Mouse (Mus musculus): ENCODE measurements around the gene Mylk4. TPM values are rescaled to one million over a fixed set of nuclear protein-coding genes. Genes with fewer than 3 reads are reported as not detected.

Mylk4 gene
- polyA plus RNA-seq, 1 experiment from 2014 or later: not detected

DNA sequence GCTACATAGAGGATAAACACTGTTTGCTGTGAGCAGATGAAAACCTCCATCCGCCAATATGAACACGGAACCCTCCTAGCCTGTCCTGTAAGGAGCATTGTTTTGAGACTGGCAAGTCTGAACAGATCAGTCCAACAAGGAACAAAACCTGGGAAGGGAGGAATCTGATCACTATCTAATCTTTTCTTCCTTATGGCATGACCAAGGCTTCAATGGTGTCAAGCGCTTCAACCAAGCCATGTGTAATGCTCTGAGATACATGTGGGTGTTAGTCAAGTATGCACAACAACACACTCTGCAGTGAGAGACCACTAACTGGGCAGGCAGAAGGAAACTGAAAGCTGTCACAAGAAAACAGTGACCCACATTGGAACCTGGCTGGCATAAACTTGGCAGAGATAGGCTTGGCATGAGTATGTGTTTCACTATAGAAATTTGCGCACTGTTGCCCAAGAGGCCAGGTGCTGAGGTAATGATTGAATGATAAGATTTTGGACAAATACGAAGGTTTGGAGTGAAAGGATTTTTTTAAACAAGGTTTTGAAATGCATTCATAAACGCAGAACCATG lies 89.8 kb downstream of the Mylk4 start:
- H3K27me3 ChIP-seq (ENCODE audit: poor library complexity, severe bottlenecking): no peaks in the 10 kb centered on the region
- no peak for DNase-seq (ENCODE audit: extremely low spot score, low spot score)
- H3K27ac ChIP-seq: no peak overlapping the region
- 93% methylated on average over 6 of the region's 6 CpGs for WGBS
- no peak overlapping the region for H3K4me3 ChIP-seq
- no peaks in the 10 kb centered on the region for H3K4me1 ChIP-seq
- H3K9me3 ChIP-seq: no peaks in the 10 kb centered on the region
- H3K36me3 ChIP-seq (replicated peaks): no peaks in the 10 kb centered on the region

DNA sequence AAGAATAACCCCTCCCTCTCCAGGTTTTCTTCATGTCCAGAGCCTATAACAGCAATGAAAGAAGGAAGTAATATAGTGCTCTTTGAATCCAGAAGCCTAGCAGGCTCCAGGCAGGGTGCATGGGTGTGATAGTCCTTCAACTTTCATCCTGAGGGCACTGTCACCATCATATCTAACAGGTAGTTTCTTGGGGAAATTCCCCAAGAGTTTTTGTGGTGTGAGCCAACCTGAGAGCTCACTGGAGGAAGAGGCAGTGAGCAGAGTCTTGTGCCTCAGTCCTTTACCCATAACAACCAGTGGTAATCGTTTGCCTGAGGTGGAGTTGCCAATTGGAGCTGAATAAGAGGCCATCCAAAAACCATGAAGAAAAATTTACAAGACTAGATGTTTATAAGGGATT lies 91.2 kb downstream of the Mylk4 start:
- Histone ChIP-seq H3K4me1 (no peaks in the 10 kb centered on the region), H3K4me3 (no peak overlapping the region), H3K27me3 (ENCODE audit: poor library complexity, severe bottlenecking) (no peaks in the 10 kb centered on the region), H3K36me3 (replicated peaks) (no peaks in the 10 kb centered on the region), H3K9me3 (no peaks in the 10 kb centered on the region), H3K27ac (no peak overlapping the region)
- DNase-seq (ENCODE audit: extremely low spot score, low spot score): no peak
- WGBS: 77% methylated on average over 1 of the region's 1 CpGs

GRCm38 (mm10) chr13:32690279-32690678 lies 93.5 kb downstream of the Mylk4 start:
- Histone ChIP-seq H3K27ac (no peak overlapping the region), H3K4me1 (no peaks in the 10 kb centered on the region), H3K36me3 (replicated peaks) (no peaks in the 10 kb centered on the region), H3K9me3 (no peaks in the 10 kb centered on the region), H3K4me3 (no peak overlapping the region), H3K27me3 (ENCODE audit: poor library complexity, severe bottlenecking) (no peaks in the 10 kb centered on the region)
- DNase-seq (ENCODE audit: extremely low spot score, low spot score): no peak
- WGBS: 92% methylated on average over 3 of the region's 3 CpGs

DNA sequence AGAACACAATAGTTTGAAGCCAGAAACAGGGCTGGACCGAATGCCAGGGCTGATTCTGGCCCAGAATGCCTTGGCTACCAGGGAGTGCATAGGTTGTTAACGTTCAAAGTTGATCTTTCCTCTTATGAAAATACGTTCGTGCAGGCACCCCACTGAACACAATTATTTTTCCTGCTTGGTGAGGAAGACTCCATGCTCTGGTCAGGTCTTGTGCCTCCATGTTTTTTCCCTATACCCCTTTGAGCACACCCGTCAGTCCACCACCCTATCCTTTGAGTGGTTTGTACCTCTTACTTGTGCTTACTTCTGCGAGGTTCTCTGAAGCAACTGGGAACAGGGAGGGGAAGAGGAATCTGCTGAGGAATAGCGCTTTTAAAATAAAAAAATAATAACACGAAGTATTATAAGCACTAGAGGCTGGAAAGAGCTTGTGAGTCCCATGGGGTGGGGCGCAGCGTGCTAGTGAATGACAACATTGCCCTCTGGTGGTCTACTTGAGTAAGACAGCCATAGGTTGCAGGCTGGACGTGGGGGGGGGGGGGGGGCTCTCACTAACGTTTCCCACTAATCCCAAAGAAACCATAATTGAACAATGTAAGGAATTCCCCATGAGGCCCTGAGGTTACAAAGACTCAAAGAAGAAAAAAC lies 102.8 kb downstream of the Mylk4 start:
- no peak overlapping the region for H3K4me3 ChIP-seq
- H3K36me3 ChIP-seq (replicated peaks): no peaks in the 10 kb centered on the region
- H3K9me3 ChIP-seq: no peaks in the 10 kb centered on the region
- no peaks in the 10 kb centered on the region for H3K27me3 ChIP-seq (ENCODE audit: poor library complexity, severe bottlenecking)
- H3K27ac ChIP-seq: no peak overlapping the region
- 42% methylated on average over 12 of the region's 12 CpGs for WGBS
- peak; percentile 55 for DNase-seq (ENCODE audit: extremely low spot score, low spot score)
- H3K4me1 ChIP-seq: peaks cover 4% of the 10 kb centered on the region; the same call in 1 of the 2 replicates

- WGBS: 89% methylated on average over 12 of the region's 12 CpGs
- Histone ChIP-seq H3K27ac (no peak overlapping the region), H3K4me3 (no peak overlapping the region), H3K27me3 (ENCODE audit: poor library complexity, severe bottlenecking) (no peaks in the 10 kb centered on the region), H3K36me3 (replicated peaks) (no peaks in the 10 kb centered on the region), H3K9me3 (no peaks in the 10 kb centered on the region), H3K4me1 (peaks cover 4% of the 10 kb centered on the region; the same call in 1 of the 2 replicates)
- DNase-seq (ENCODE audit: extremely low spot score, low spot score): no peak
Measured at GRCm38 (mm10) chr13:32680121-32680551, 103.6 kb downstream of the Mylk4 start.

DNA sequence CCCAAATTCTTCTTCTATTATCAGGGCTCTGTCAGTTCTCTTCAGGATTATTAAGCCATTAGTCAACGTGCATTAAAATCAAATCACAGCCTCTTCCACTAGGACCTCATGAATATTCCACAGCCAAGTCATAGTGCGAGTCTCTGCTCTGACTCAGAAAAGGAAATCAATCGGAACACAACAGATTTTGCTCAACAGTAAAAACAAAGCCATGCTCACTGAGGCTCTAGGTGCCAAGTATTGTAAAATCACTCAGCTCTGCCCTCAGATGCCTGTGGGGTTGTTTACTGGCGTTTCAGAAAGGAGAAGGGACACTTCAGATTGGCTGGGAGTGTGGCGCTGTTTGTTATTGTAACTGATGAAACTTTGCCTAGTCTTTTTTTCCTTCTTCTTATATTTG lies 104.8 kb downstream of the Mylk4 start:
- DNase-seq (ENCODE audit: extremely low spot score, low spot score): no peak
- H3K27ac ChIP-seq: no peak overlapping the region
- H3K4me1 ChIP-seq: peaks cover 4% of the 10 kb centered on the region; the same call in 1 of the 2 replicates
- H3K36me3 ChIP-seq (replicated peaks): no peaks in the 10 kb centered on the region
- H3K4me3 ChIP-seq: no peak overlapping the region
- WGBS: 80% methylated on average over 5 of the region's 5 CpGs
- H3K27me3 ChIP-seq (ENCODE audit: poor library complexity, severe bottlenecking): no peaks in the 10 kb centered on the region
- no peaks in the 10 kb centered on the region for H3K9me3 ChIP-seq

- no peak overlapping the region for H3K27ac ChIP-seq
- H3K4me3 ChIP-seq: no peak overlapping the region
- H3K27me3 ChIP-seq (ENCODE audit: poor library complexity, severe bottlenecking): no peaks in the 10 kb centered on the region
- DNase-seq (ENCODE audit: extremely low spot score, low spot score): no peak
- WGBS: 91% methylated on average over 7 of the region's 7 CpGs
- no peaks in the 10 kb centered on the region for H3K4me1 ChIP-seq
- H3K36me3 ChIP-seq (replicated peaks): no peaks in the 10 kb centered on the region
- no peaks in the 10 kb centered on the region for H3K9me3 ChIP-seq
Measured at GRCm38 (mm10) chr13:32670782-32671181, 113.0 kb downstream of the Mylk4 start.

GRCm38 (mm10) chr13:32668296-32668695 lies 115.5 kb downstream of the Mylk4 start:
- 87% methylated on average over 3 of the region's 3 CpGs for WGBS
- no peaks in the 10 kb centered on the region for H3K27me3 ChIP-seq (ENCODE audit: poor library complexity, severe bottlenecking)

DNA sequence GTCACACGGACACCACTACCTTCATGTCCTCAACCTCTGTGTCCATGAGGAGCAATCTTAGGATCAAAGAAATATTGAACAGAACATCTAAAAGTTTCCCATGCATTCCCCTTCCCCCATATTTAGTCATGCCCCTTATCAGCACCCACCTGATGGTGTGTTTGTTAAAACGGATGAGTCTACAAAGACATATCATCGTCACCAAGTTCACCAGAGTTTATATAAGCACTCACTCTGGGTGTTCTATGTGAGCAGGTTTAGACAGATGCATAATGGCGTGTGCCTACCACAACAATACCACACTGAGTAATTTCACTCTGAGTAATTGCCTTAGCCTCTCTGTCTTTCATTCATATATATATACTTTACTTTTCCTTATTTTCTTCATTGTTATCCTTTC lies 116.4 kb downstream of the Mylk4 start:
- no peak overlapping the region for H3K27ac ChIP-seq
- H3K27me3 ChIP-seq (ENCODE audit: poor library complexity, severe bottlenecking): no peaks in the 10 kb centered on the region
- no peak for DNase-seq (ENCODE audit: extremely low spot score, low spot score)
- H3K4me3 ChIP-seq: no peak overlapping the region
- peaks cover 7% of the 10 kb centered on the region; the same call in 1 of the 2 replicates for H3K4me1 ChIP-seq
- no peaks in the 10 kb centered on the region for H3K36me3 ChIP-seq (replicated peaks)
- H3K9me3 ChIP-seq: no peaks in the 10 kb centered on the region
- WGBS: 92% methylated on average over 4 of the region's 4 CpGs

More at GRCm38 (mm10) chr13:32668296-32668695, 115.5 kb downstream of the Mylk4 start:
- no peak overlapping the region for H3K4me3 ChIP-seq
- H3K36me3 ChIP-seq (replicated peaks): no peaks in the 10 kb centered on the region
- H3K27ac ChIP-seq: no peak overlapping the region
- no peaks in the 10 kb centered on the region for H3K9me3 ChIP-seq
- no peak for DNase-seq (ENCODE audit: extremely low spot score, low spot score)
- H3K4me1 ChIP-seq: peaks cover 7% of the 10 kb centered on the region; the same call in 1 of the 2 replicates

GRCm38 (mm10) chr13:32662041-32662440 lies 121.7 kb downstream of the Mylk4 start:
- no peak overlapping the region for H3K27ac ChIP-seq
- WGBS: 88% methylated on average over 3 of the region's 3 CpGs

DNA sequence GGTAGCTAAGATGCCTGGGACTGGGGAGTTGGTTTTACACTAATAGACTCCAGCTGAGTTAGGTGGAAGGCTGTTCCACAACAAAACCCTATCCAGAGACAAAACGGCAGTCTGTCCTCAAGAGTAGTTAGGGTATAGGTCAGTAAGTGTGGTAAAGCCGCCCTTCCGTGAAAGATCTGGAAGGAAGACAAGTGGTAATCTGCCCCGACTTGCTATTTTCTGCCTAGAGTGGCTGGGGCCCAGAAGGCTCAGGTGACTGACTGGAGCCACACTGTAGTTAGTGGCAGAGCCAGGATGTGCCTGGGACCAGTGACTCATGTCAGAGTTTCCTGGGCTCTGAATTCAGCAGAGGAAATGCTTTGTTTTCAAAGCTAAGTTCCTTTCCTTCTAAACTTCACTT lies 123.5 kb downstream of the Mylk4 start:
- H3K4me3 ChIP-seq: no peak overlapping the region
- no peaks in the 10 kb centered on the region for H3K36me3 ChIP-seq (replicated peaks)
- peaks cover 18% of the 10 kb centered on the region; the same call in 1 of the 2 replicates for H3K4me1 ChIP-seq
- 62% methylated on average over 4 of the region's 4 CpGs for WGBS
- H3K27ac ChIP-seq: peak overlapping the region; percentile 48; the same call in 1 of the 2 replicates
- H3K9me3 ChIP-seq: no peaks in the 10 kb centered on the region
- no peaks in the 10 kb centered on the region for H3K27me3 ChIP-seq (ENCODE audit: poor library complexity, severe bottlenecking)
- no peak for DNase-seq (ENCODE audit: extremely low spot score, low spot score)

More at GRCm38 (mm10) chr13:32662041-32662440, 121.7 kb downstream of the Mylk4 start:
- DNase-seq (ENCODE audit: extremely low spot score, low spot score): no peak
- no peaks in the 10 kb centered on the region for H3K36me3 ChIP-seq (replicated peaks)
- H3K4me3 ChIP-seq: no peak overlapping the region
- no peaks in the 10 kb centered on the region for H3K27me3 ChIP-seq (ENCODE audit: poor library complexity, severe bottlenecking)
- no peaks in the 10 kb centered on the region for H3K9me3 ChIP-seq
- peaks cover 18% of the 10 kb centered on the region; the same call in 1 of the 2 replicates for H3K4me1 ChIP-seq

DNA sequence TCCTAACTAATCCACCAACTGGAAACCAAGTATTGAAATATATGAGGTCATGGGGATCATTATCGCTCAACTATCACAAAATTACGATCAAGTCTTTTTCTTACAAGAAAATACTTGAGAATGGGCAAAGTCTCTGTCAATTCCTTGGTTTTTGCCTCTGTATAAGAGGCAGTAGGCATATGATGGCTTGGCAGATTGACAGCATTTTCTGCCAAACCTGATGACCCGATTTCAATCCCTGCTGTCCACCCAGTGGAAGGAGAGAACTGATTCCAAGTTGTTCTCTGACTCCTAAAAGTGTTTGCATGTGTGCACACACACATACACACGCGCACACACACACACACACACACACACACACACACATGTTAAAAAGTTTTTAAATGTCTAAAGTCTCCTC lies 124.5 kb downstream of the Mylk4 start:
- H3K4me1 ChIP-seq: peaks cover 13% of the 10 kb centered on the region; the same call in 1 of the 2 replicates
- no peaks in the 10 kb centered on the region for H3K36me3 ChIP-seq (replicated peaks)
- no peak for DNase-seq (ENCODE audit: extremely low spot score, low spot score)
- H3K27ac ChIP-seq: 0 out of 2 replicates have a peak overlapping the region, but pooled peaks have one; percentile 2
- no peaks in the 10 kb centered on the region for H3K27me3 ChIP-seq (ENCODE audit: poor library complexity, severe bottlenecking)
- no peak overlapping the region for H3K4me3 ChIP-seq
- WGBS: 84% methylated on average over 5 of the region's 5 CpGs
- H3K9me3 ChIP-seq: no peaks in the 10 kb centered on the region

DNA sequence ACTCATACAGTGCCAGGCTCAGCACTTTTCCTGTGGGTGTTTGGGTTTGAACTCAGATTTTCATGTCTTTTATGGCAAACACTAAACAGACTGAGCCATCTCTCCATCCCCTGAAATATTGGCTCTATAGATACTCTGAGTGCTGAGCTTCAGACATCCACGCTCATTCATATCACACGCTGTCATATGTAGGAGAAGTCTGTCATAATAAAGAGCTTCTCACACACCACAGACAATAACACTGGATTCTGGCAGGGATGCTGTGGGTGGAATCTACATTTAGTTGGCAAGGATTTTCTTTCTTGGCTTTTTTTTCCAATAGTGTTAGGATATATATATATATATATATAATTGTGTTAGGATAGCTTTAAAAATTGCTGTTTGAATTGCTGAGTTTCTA lies 126.2 kb downstream of the Mylk4 start:
- peaks cover 10% of the 10 kb centered on the region; the same call in 1 of the 2 replicates for H3K4me1 ChIP-seq
- no peak overlapping the region for H3K27ac ChIP-seq
- H3K27me3 ChIP-seq (ENCODE audit: poor library complexity, severe bottlenecking): no peaks in the 10 kb centered on the region
- no peaks in the 10 kb centered on the region for H3K36me3 ChIP-seq (replicated peaks)
- DNase-seq (ENCODE audit: extremely low spot score, low spot score): no peak
- WGBS: 96% methylated on average over 2 of the region's 2 CpGs
- no peak overlapping the region for H3K4me3 ChIP-seq
- no peaks in the 10 kb centered on the region for H3K9me3 ChIP-seq
